Mouse (Mus musculus) fat pad, adult 2 months (tissue): Measurements from ENCODE around the gene Fgf2.

Experiments
- DNase-seq: peaks from one replicate; pipeline ENCODE4 v3.0.0-alpha.2; 2011; ENCODE audit warnings: low read depth, low spot score; ENCODE audit errors: extremely low read depth

Gene Fgf2

DNA sequence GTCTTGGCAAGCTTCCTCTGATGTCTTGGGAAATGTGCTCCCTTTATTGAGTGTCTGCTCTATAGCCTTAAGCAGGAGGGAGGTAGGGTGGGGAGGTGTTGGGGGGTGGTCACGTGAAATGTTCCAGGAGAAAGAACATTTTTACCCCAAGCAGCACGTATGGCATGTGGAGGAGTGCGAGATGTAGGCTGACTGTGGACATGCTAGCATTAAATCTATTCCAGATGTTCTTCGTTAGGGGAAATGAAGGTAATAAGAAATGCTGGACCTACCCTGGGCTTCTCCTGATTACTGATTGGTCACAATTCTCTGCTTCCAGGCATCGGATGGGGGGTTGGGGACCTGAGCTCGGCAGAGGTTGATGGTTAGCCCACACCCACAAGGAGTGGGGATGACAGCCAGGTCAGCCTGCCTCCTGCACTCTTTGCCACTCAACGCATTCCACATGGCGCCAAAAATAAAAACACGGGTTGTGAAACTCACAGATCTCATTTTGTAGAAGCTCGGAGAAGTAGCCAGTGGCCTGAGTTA is 5.9 kb downstream of the Fgf2 start:
- DNase-seq, result no peak

DNA sequence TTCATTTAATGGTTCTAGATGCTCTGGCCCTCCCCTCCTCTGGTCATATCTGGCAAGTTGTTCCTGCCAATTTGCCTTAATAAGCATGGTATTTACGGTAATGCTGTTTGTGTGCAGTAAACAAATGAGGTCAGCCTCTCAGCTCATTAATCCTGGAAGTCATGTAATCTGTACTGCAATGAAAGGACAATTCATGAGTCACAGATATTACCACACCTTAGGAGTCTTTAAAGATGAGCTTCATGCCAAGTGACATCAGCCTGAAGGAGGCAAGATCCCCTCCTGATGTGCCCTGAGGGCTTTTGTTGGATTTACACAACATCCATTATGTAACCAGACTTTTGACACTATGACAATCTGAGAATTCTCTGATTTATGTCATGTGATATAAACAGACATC is 6.6 kb downstream of the Fgf2 start:
- DNase-seq, result peak; percentile 51

DNA sequence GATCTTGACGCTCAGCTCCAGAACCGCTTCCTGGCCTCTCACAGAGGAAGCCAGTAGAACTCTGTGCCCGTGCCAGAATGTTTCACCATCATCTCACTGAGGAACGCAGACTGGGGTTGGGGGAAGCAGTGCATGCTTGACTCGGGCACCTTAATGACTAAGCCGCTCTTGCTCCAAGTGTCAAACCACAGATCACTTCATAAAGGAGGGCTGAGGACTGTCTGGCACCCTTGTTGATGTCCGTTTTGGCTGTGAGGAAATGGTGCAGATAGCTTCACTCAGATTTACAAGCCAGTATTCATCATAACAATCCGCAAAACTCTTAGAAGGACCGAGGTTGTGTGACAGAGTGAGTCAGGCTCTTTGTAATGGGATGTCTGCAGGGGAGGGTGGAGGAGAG is 12.6 kb downstream of the Fgf2 start:
- DNase-seq, result no peak

DNA sequence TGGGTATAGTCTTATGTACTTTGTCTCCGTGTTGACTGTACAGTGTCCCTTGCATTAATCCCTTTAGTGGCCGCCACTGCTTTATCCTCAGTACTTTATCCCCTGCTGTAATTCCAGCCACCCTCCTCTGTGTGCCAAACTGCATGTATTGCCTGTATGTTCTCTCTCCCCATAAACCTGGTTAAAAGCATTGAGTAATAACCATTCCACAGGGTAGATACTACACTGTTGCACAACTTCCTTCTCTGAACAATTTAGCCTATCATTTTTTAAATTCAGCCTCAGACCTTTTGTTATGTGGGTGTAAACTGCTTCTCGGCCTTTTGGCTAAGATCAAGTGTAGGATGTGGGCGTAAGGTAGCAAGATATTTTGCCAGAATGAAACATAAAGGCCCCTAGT is 17.0 kb downstream of the Fgf2 start:
- peak; percentile 64 for DNase-seq

DNA sequence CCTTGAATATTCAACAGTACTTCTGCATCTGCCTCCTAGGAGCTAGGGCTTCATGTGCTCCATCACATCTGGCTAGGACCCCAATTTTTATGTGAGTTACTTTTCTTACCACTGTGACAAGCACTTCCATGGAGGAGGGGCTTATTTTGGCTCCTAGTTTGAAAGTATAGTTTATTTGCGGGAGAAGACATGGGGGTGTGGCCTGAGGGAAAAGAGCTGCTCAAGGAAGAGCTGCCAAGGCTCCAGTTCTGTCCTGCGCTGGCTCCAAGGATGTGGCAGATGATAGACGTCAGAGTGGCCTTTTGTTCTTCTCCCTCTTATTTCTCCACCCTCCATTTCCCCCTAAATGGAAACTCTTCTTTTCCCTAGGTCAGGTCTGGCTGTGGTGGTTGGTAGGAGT is 17.8 kb downstream of the Fgf2 start:
- no peak for DNase-seq

DNA sequence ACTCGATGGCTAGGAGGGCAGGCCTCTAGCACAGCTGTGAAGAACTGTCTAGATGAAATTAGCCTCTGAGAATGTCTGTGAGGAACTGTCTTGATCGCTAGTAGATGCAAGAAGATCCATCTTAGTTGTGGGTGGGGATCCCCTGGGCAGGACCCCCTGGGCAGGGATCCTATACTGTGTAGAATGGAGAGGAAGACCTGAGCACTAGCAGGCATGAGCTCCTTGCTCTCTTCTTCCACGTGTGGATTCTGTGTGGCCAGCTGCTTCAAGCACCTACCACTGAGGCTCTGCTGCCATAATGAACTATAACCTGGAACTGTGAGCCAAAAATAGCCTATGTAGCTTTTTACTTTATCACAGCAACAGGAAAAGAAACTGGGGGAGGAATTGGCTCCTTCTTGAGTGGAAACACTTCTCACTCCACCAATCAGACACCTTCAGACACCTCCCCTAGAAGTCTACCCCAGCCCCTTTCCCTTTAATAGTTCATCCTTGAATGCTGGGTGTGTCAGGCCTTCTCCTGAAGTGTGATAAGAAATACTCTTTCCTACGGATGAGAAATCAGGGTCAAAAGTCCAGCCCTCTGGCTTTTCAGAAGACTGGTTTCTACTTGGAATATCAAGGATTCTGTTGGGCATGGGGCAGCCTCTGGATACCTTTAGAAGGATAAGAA is 18.4 kb downstream of the Fgf2 start:
- no peak for DNase-seq

DNA sequence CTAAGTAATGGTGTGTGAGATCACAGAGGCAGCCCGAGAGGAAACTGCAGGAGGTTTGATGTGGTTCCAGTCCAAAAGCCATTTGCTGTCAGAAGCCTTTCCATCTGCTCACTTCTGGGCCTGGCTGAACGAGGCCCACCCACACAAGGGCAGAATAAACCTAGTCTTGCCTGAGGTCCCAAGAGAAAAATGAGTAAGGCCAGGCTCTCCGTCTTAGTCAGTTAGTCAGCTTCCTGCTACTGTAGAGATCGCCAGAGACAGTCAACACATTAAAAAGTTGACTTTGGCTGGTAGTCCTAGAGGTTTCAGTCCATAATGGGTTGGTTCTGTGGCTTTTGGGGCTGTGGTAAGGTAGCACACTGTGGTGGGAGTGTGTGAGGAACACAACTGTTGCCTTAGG is 22.3 kb downstream of the Fgf2 start:
- DNase-seq, result no peak

DNA sequence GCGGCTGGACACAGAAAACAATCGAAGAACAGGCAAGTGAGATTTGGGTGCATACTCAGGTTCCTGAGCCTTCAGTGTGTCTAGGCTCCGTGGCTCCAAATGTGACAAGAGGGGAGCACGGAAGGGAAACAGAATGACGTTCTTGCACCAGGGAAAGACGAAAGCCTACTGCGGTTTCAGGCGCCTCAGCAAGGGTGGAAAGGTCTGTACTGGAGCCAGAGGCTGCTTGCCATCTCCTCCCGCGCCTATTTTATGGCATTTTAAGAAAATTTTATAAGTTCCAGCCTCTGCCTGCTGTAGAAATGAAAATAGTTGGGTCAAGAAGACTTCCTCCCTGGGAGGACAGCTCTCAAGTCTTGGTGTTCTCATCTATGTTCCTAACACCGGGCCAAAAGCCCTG is 25.6 kb downstream of the Fgf2 start:
- no peak for DNase-seq

DNA sequence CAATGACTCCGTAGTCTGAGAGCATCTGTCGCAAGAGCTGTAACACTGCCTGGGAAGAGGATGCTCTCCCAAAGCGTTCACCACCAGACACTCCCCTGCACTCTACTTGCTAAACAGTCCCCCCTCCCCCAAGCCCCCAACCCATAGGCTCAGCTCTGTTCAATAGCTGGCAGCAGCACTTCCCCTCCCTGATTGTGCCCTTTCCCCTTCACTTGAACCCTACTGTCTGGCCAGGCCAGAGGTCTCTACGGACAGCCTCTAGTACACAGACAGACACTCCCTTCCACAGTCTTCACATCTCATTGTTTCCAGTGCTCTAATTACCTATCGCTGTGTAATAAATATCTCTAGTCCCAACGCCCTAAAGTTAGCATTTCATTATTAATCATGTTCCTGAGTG is 29.8 kb downstream of the Fgf2 start:
- DNase-seq, result no peak

DNA sequence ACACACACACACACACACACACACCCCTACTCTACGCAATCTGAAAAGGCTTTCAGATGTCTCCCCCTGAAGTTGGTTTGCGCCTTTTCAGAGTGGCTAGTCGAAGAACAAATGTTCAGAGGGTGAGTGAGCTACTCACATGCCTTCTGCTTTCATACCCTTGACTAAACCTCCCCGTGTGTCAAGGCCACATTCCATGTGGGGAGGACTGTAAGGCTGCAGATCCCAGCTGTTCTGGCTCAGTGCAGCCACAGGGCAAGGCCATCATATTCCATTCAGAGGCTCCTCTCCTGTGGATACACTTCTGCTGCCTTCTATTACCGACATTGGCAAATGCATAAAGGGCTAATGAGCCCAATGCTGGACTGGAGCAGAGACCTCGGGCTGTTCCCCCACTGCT is 30.3 kb downstream of the Fgf2 start:
- no peak for DNase-seq

DNA sequence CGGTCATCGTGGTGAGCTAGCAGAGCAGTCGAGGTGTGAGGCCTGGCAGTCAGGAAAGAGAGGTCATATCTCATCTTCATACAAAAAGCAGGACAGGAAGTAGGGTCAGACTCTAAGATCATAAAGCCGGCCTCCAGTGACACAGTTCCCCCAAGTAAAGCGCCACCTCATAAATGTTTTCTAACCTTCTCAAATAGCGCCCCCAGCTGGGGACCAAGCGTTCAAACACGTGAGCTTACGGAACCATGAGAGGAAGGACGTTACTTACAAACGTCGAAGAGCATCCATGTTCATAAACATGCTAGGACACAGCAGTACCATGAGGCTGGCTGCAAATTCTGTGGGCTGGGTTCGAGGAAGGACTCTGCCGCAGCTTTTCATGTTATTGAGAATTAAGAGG is 31.1 kb downstream of the Fgf2 start:
- no peak for DNase-seq

DNA sequence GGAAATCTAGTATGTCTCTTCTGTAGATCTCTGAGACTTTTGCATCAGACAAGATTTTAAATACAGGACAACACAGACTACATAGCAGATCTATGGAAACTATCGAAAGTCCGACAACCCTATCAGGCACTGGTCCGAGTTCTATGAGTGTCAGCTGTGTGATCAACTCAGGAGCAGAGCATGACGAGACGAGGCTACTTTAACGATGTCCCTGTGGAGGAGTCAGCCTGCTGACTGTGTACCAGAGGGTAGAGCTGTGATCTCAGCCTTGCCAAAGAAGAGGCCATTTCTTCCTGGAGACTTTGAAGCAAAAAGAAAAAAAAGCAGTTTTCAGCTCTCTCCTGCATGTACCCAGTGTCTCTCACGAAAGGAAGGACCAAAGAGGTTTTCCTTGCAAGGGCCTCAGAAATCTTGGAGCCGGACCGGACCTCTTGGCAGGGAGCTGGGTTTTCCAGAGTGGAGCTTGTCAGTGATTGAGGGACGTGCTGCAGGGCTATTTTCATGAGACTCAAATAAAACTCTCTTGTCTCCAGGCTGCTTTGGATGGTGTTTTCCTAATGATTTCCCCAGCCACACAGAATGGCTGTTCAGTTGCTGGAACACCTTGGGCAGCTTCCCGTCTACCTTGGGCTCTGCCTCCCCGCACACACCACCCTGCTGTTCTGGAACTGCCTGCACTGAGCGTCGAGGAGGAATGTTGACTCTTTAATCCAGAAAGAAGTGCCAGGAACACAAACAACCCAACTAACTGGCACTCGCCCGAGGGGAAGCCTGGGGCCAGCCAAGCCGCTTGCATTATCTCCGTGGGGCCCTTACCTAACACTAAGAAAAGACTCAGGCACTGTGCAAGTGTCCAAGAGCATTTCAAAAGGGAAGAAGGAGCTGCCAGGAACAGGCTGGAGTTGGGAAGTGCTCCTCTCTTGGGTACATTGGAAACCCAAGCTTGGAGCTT is 32.1 kb downstream of the Fgf2 start:
- DNase-seq, result peak; percentile 82

DNA sequence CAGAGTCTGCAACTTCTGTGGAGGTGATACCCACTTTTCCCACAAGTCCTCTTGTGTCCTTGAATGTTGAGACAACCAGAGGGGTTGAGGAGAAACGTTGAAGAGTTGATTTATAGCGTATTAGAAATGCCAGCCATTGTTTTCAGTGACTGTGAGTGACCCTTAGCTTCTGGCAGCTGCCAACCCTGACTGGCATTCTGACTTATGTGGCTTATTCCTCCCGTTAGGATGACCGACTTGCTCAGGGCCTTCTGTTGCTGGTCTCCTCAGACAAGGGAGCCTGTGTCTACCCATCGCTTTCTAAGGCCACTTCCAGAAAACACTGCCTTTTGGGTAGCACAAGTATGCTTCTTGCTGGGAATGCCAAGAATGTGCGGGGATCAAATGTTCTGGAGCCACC is 33.3 kb downstream of the Fgf2 start:
- DNase-seq, result no peak

DNA sequence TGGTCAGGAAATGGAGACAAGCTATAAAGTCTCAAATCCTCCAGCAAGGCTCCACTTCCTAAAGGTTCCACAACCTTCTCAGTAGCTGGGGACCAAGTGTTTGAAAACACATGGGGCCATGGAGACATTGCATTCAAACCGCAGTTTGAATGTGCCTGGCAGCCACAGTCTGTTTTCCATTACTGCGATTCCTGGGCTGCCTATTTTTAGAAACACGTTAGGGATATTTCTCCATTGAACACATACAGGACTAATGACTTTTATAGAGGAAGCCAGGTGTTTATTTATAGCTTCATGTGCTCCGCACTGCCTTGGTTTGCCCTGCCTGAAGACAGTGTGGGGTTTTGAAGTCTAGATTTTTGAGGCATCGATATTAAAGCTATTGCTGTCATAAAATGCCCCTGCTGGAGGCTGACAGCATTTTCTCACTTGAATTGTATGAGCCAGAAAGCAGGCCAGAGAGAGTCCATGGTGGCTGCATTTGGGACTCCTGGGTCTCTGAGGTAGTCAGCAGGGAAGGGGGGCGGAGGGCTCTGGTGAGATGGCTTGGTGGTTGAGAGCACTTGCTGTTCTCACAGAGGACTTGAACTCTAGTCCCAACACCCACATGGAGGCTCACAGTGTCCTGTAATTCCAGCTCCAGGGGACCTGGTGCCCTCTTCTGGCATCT is 35.1 kb downstream of the Fgf2 start:
- no peak for DNase-seq

DNA sequence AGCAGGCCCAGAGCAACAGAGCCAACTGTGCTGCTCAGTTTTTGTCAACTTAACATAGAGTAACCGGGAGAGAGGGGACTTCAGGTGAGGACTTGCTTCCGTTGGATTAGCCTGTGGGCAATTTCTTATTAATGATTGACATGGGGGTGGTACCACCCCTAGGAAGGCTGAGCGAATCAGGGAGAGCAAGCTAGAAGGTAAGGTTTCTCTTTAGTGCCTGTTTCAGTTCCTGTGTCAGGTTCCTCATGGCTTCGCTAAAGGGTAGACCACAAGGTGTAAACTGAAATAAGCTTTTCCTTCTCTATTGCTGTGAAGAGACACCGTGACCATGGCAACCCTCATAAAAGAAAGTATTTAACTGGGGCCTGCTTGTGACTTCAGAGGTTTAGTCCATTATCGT is 39.2 kb downstream of the Fgf2 start:
- no peak for DNase-seq

DNA sequence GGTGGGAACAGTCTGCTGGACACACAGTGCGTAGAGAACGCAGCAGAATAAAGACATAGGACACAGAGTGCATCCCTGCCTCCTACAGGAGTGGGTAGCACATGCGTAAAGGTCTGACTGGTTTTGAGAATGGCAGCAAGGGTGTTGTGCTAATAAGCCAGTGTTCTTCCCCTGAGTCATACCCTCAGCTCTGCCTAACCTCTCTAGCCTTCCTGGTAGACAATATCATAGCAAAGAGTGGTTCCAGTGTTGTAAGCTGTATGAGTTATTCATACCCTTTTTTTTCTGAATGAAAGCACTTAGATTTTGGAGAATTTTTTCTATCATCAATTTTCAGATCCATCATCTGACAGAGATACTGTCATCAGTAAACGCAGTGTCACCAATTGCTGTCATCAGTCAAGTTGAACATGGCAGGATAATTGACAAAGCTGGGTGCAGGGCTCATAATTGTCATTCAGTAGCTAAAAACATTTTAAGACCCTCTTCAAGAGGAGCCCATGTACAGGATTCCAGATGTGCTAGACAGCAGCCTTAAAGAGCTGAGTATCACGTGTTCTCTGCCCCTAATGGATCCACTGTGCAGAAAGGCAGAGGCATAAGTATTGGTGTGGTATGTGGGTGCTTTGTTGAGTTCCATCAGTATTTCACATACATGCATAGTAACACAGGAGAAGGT is 48.9 kb downstream of the Fgf2 start:
- DNase-seq, result no peak

DNA sequence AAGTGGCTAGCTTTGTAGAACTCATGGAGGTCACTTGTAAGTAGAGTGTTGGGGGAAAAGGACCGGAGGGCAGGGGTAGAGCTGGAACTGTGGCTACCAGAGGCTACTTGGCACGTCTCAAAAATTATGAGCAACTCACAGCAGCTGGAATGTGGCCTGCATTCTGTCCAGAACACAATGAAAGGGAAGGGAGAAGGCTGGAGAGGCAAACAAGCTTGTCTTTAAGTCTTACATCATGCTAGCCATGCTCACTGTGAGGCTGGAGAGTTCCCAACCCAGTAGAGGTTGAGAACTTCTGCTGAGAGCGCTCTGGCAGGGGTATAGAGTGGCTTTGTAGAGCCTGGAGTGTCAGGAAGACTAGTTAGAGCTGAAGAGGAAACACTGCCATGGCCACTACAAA is 49.5 kb downstream of the Fgf2 start:
- no peak for DNase-seq

DNA sequence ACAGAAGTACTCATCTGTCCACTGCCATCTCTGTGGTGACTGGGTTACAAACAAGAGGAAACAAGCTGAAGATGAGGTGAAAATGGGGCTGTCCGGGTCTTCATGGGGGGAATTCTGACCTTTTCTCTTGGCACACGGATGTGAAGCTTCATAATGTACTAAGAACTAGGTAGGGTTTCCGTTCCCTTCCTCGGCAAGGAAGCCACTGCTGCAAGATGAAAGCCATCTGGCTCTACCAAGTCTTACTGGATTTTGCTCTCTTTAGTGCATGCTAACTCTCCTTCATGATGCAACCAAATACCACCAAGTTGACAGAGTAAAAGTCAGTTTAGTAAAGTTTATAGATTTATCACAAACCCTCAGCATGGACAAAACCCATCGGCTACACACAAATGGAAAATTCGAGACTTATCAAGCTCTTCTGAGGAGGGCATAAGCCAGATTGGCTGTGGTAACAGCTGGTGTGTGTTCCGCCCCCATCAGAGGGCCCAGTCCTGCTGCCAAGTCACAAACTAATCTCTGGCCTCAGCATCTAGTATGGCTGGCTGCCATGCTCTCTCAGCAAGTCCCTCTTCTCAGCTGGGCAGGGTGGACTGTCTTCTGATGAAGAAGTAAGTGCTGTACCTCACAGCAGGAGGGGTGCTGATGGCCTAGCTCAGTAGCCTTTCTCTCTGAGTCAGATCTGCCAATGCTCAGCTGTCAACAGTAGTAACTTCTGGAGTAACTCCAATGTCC is 50.7 kb downstream of the Fgf2 start:
- no peak for DNase-seq

DNA sequence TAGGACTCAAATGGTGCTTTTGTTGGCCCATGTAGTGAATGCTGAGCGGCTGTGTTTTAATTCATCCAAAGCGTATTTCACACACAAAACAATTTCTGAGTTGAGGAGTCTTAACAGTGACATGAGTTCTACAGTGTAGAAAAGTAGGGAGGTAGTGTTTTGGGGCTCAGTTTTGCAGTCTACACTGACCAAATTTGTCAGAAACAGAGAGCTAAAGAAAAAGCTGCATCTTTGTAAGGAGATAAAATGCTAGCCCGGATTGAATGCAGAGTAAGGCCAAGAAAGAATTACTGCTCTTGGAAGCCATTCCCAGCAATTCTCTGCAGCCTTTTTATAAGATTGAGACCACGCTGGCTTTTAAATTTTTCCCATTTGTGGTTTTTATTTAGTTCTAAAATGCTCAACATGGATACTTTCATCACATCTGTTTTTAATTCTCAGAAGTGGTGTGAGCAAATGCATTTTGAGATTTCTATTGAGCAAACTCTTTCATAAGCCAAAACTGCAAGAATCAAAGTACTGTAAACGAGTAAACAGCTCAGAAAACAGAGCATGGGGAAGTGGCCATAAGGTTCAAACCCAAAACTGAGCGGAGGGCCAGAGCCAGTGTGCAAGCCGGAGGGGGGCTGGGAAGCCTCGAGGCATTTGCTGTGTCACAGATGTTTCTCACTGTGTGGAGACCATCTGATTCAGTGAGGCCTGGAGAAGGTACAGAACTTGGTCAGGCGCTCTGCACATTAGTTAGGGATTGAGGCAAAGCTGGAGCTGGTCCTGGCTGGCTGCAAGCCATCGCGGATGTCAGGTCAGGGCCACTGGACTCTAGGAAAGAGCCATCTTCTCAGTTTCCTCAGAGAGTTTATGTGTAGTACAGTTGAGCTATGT is 53.8 kb downstream of the Fgf2 start:
- DNase-seq, result no peak
